Mouse (Mus musculus): Measurements from ENCODE around the gene Tead3.

DNA sequence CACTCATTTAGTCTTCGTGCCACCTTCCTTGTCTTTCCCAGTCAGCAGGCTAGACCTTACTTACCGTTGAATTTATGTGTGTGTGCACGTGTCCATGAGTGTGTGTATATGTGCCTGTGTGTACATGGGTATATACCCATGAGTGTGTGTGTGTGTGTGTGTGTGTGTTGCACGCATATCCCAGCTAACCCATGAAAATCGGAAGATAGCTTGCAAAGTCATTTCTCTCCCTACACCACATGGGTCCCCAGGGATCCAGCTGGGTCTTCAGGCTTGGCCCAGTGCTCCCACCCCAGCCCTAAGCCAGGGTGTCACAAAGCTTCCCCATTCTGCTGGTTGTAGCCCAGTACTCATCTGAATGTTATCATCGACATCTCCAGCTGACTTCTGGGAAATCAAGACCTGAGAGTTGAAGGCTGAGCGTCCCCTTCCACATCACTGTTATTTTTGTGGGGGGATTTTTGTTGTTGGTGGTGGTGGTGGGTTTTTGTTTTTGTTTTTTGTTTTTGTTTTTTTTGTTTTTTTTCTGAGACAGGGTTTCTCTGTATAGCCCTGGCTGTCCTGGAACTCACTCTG lies 68.7 kb downstream of the Tead3 start:
- TF ChIP-seq EP300 (IDR thresholded peaks at IDR 0.05) (no peak), CTCF (IDR thresholded peaks at IDR 0.05) (no peak)

Measured in lung, postnatal 0 days (tissue).